Mouse (Mus musculus): Measurements from ENCODE around the gene Prss8.
"Not testable (repeated sequence)": the region's sequence is repeated elsewhere in the genome, so short reads cannot be mapped to it uniquely, and the experiment has no call there.

Gene Prss8

DNA sequence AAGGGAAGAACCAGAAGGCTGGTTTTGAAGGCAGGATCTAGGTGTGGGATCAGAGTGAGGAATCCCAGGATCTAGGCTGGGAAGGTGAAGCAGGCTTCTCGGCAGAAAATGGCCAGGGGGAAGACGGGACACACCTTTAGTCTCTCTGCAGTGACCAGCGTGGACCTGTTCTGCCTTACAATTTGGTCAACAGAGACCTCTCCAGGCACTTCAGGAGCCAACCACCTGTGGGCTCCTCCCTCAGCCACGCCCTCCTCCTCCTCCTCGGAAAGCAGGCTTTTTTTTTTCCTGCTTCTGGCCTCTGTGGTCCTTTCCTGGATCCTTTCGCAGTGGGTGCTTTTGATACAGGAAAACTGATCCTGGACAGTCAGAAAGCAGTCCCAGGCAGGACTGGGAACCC lies at the start of gene Prss8:
Gene Prss8, minus strand, starts transcription at position 182 of the 400 bp plus-strand sequence.
- no peak for DNase-seq

DNA sequence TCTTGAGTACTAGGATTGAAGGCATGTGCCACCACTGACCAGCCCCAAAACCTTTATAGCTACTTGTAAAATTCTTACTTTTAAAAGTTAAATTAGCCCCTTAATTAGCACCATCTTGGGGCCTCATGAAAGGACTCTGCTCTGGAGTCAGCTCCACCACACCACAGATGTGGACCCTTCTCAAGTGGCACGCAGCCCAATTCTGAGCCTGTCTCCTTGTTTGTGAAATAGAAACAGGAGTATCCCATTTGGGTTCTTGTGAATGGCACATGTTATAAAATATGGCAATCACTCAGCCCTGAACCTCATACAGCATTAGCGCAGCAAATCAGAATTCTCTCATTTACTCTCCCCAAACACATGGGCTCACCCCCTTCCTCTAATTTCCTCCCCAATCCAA lies 49.0 kb upstream of the Prss8 start:
- no peak for DNase-seq

DNA sequence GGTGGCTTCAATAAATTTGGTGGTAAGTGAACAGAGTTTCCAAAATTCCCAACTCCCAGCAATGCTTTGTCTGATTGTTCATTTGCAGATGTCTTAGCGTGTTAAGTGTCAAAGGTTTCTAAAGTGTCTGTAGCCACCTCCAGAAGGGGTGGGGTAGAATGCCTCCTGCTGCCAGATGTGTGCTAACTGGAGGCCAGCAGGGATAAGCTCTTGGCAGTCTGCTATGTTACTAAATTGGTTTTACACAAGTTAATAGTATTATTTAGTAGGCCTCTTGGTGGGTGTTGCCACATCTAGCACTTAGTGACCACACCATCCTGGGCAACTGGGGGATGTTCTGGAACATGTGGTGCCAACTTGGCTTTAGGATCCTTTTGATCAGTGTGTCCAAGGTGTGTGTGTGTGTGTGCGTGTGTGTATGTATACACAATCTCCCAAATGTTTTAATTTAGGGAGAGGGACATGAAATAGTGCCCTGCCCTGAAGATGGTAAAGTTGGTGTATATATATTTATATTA lies 44.6 kb upstream of the Prss8 start:
- no peak for DNase-seq

GRCm38 (mm10) chr7:127967922-127968828 lies 38.3 kb upstream of the Prss8 start:
- peak; percentile 58 for DNase-seq

DNA sequence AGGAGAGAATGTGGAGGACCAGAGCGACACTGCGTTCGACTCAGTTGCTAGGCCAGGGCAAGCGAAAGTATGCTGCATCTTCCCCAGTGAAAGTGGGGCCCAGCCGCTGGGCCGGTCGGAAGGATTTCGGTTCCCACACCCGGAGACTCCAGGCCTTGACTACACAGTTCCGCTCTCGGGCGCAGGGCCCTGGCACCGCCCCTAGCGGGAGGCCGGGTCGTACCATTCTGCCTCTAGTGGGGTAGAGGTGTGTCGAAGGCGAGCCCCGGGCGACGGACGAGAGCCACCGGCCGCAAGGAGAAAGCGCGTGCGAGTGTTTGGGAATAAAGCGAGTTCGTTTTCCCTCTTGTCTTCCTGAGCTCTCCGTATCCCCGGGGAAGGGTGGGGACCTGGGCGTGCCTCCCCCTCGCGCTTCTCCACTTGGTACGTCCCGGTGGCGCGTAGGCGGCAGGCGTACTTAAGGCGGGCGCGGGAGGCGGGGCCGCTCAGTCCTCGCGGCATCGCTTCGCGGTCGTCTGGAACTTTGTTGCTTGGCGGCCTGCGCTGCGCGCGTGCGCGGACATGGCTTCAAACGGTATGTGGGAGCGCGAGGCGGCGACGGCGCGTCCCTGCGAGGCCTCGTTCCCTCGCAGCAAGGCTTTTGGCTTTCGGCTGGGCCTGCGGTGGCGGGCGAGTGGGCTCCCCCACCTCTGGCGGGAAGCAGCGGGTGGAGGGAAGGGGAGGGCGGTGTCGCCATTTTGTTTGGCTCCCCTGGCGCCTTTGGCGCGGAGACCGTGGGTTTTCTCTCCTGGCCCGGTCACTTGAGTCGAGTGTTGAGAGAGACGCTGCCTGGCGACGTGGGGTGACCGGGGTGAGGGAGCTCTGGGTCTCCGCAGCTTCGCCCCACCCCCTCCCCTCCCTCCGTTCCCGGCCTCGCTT lies 37.4 kb upstream of the Prss8 start, which contains the start of gene Fus:
Gene Fus, plus strand, starts transcription at position 454 of the 918 bp plus-strand sequence.
- DNase-seq = peak; percentile 98

GRCm38 (mm10) chr7:127966371-127966918 lies 36.5 kb upstream of the Prss8 start:
- DNase-seq = no peak

- no peak for DNase-seq
These were observed 29.5 kb upstream of the Prss8 start for GRCm38 (mm10) chr7:127959364-127959763.

DNA sequence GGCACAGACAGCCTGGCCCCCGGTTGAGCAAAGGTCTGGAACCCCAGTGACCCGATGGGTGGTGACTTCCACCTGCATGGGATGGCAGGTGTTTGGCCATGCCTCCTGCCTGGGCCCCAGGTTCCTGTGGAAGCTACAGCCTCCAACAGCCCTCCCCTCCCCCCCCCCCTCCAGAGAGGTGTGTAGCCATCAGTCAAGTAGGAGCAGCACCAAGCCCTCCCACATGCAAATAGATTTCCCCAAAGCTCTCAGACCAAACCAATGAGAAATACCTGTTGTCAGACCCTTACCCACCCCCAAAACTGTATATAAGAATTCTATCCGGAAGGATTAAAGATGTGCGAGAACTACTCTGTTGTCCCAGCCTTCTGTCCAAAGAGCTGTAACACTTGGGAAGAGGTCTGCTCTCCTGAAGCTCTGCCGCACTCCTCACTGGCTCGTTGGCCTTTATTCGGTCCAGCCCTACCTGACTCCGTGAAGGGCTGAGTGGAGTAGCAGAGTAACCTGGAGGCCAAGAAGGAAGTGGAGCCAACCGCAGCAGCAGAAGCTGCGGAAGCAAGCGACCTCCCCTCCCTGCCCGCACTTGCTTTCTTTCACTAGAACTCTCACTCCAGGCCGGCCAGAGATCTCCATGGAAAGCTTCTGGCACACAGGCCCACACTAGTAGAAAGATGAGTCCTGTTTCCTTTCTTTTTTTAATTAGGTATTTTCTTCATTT lies 23.1 kb upstream of the Prss8 start:
- DNase-seq = no peak

DNA sequence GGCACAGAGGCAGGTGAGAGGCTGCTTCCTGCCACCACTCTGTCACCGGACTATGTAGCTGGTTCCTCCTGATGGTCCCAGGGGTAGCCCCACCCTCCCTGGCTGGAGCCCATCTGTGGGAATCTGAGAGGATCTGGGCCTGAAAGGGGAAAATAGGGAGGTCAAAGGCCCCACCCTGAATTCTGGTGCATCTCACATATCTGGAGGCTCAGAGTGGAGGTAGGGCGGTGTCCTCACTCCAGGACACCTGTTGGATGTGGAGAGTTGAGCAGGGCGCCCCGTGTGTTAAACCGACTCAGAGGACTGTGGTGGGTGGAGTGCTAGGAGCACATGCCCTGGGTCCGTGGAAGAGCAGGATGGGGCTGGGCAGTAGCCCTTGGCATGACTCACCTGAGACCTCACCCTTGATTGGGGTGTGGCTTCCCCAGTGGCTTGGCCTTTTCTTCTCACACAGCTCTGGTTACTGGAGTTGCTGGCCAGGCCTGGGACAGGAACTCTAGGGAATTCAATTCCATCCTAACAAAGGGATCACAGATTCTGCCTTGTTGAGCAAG lies 16.6 kb upstream of the Prss8 start, which contains the start of gene Prss36:
Gene Prss36, minus strand, starts transcription at position 256 of the 554 bp plus-strand sequence.
- no peak for DNase-seq

DNA sequence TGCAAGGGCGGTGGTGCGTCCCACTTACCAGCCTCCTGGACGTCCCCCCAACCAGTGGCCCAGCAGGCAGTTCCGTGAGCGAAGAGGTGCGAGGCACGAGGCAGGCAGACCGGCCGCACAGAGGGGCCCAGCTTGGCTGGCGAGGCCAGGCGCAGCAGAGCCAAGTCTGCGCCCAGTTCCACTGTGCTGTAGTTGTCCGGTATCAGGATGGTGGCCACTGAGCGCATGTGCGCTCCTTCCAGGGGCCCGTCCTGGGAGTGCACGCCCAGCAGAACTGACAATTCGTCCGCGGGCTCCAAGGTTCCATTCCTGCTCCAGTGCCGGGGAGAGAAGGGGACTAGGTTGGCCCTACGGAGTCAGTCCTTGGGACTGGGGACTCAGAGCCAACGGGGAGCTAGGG lies 14.7 kb upstream of the Prss8 start:
- no peak for DNase-seq

- DNase-seq = not testable (repeated sequence)
These were observed 12.2 kb upstream of the Prss8 start for GRCm38 (mm10) chr7:127942097-127942496.

DNA sequence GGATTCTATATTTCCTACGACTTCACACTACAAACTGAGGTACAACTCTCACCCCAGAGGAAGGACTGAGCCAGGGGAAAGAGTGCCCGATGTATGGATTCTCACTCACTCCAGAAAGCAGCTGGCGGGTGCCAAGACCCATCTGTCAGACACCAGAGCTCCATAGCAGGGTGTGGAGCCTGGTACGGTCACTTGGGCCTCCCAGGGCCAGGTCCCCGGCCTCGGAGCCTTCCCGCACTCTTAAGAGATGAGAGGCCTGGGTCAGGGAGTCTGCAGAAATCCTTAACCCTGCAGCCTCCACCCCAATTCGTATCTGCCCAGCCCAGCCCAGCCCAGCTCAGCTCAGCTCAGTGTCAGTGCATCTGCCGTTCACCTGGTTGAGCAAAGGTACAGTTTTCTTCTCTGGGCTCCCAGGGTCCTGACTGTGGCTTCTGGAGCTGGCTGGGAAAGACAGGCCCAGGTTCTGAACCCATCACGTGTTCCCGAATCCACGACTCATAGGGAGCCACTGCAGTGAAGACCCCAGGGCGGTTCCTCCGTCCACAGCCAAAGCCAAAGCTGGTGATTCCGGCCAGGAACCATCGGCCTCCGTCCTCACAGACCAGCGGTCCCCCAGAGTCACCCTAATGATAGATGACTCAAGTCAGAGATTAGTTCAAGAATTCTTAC lies 6.4 kb upstream of the Prss8 start:
- no peak for DNase-seq

DNA sequence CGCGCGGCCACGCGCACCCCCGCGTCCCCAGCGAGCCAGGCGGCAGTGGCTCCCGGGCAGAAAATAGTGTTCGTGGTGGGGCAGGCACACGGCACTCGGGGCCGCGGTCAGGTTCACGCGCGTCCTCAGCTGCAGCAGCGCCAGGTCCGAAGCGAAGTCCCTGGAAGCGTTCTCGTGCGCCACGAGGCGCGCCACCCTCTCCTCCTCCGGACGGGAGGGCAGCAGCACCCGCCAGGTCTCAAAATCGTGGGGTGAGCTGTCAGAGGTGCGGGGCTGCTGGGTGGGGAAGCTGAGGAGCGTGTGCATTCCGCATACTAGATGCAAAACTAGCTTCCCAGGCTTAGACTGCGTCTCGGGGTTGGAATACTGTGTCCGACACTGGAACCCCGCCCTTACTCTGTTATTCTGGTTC lies 5.8 kb upstream of the Prss8 start:
- no peak for DNase-seq

DNA sequence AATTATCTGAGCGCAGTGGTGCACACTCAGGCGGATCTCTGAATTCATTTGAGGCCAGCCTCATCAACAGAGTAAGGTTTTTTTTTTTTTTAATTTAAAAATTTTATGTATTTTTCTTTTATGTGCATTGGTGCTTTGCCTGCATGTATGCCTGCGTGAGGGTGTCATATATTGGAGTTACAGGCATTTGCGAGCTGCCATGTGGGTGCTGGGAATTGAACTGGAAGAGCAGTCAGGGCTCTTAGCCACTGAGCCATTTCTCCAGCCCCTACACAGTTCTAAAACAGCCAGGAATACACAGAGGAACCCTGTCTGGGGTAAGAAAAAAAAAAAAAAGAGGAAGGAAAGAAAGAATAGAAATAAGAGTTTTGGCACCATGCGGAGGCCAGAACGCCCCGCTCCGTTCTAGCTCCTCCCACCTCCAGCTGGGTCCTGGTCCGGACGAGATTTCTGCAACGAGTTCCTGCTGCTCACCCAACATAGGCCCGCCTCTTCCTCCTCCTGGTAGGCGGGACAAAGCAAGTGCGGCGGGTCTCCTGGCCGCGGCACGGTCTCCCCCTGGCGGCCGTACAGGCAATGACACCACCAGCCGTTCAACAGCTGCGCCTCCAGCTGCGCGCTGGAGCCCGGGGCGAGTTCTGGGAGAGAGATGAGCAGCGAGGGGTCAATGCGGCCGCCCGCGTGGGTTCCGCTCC lies 5.3 kb upstream of the Prss8 start:
- DNase-seq = peak; percentile 91

- no peak for DNase-seq
These were observed 4.2 kb upstream of the Prss8 start for GRCm38 (mm10) chr7:127934075-127934474.

GRCm38 (mm10) chr7:127932273-127933031 lies 2.5 kb upstream of the Prss8 start:
- no peak for DNase-seq

DNA sequence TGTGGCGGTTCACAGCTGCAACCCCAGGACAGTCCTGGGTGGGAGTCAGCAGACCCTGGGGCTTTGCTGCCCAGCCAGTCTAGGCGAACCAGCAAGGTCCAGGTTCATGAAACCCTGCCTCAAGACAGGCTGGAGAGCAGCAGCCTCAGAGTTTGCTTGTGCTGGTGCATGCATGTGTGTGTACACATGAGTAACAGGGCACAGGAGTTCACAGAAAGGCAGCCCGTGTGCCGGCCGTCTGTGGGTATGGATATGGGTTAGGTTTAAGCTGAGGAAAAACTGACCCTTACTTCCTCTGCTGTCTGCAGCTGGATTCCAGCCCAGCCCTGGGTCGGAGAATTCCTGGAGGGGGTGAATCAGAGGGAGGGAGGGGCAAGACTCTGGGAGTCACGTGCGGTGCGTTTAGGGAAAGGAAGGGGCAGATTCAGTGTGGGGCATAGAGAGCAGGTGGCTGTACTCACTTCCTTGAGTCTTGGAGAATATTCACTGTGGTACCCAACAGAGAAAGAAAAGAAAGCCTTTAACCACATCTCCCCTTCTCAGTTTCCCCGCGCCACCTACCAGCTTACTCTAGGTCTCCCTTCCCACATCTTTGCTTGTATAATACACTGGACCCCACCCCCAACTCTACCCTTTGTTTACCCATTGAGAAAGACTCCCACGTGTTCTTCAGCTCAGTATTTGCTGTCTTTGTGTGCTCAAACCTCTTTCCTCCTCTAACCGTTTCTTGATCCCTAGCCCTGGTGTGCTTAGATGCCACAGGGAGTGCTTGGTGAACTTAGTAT lies 1.6 kb upstream of the Prss8 start:
- DNase-seq = no peak

GRCm38 (mm10) chr7:127930636-127931035 lies 732 bp upstream of the Prss8 start:
- no peak for DNase-seq

GRCm38 (mm10) chr7:127928596-127928995 lies 1.3 kb downstream of the Prss8 start:
- no peak for DNase-seq

Measured in right cerebral cortex, postnatal 4 days (tissue).